Mouse (Mus musculus) neural tube, embryonic 14.5 days (tissue): ENCODE measurements around the gene Tmem198. TPM values are rescaled to one million over a fixed set of nuclear protein-coding genes. Genes with fewer than 3 reads are reported as not detected.

Source experiments
- ATAC-seq: fragments of 200-750 bp; cut with Nextera tagmentation; 2 replicates; pipeline ENCODE4 v1.8.0; 2017; ENCODE audit warnings: low read depth, mild to moderate bottlenecking, moderate TSS enrichment, moderate library complexity
- H3K27ac ChIP-seq: fragments of 300-500 bp; sonication (generic); 2 replicates; pipeline ENCODE4 v1.5.1; 2014; ENCODE audit warnings: low read depth, mild to moderate bottlenecking, control low read depth, low read length, moderate library complexity, mixed read lengths
- H3K27me3 ChIP-seq: fragments of 300-500 bp; sonication (generic); 2 replicates; pipeline ENCODE4 v1.6.1; 2014; ENCODE audit warnings: low read length; ENCODE audit not compliant: control insufficient read depth, insufficient read depth
- H3K36me3 ChIP-seq: fragments of 300-500 bp; sonication (generic); 2 replicates; pipeline ENCODE4 v1.6.1; 2014; ENCODE audit warnings: low read length, mixed read lengths; ENCODE audit not compliant: control insufficient read depth, insufficient read depth
- H3K4me1 ChIP-seq: fragments of 300-500 bp; sonication (generic); 2 replicates; pipeline ENCODE4 v1.6.1; 2014; ENCODE audit warnings: low read length; ENCODE audit not compliant: control insufficient read depth, insufficient read depth
- H3K4me2 ChIP-seq: fragments of 300-500 bp; sonication (generic); 2 replicates; pipeline ENCODE4 v1.6.1; 2014; ENCODE audit warnings: mild to moderate bottlenecking, low read depth, low read length, control low read depth
- H3K4me3 ChIP-seq: fragments of 300-500 bp; sonication (generic); 2 replicates; pipeline ENCODE4 v1.5.1; 2014; ENCODE audit warnings: low read depth, low read length, control low read depth, mixed read lengths
- H3K9ac ChIP-seq: fragments of 300-500 bp; sonication (generic); replicated peaks from 2 replicates; pipeline ENCODE4 v1.6.1; 2014; ENCODE audit warnings: low read depth, mild to moderate bottlenecking, control low read depth, low read length, mixed read lengths
- H3K9me3 ChIP-seq: fragments of 300-500 bp; sonication (generic); 2 replicates; pipeline ENCODE4 v1.6.1; 2016; ENCODE audit warnings: low read length; ENCODE audit not compliant: control insufficient read depth
- WGBS: fragments of 180-500 bp; shearing (Covaris S2); extraction: QIAGEN DNeasy Blood & Tissue Kit; methylation state at CpG from one replicate; pipeline ENCODE4 v1.1.7; 2014; 5-methylcytosine and 5-hydroxymethylcytosine counted together
- polyA plus RNA-seq: library from polyadenylated mRNA; unstranded; fragments of >200 nt; fragmentation: Nextera tagmentation; extraction: Ambion mirVana; gene quantifications from 2 replicates; pipeline ENCODE4 v1.2.1, GENCODE M21; 2014

The Tmem198 gene
- polyA plus RNA-seq, 1 experiment from 2014 or later = 38.3 TPM

DNA sequence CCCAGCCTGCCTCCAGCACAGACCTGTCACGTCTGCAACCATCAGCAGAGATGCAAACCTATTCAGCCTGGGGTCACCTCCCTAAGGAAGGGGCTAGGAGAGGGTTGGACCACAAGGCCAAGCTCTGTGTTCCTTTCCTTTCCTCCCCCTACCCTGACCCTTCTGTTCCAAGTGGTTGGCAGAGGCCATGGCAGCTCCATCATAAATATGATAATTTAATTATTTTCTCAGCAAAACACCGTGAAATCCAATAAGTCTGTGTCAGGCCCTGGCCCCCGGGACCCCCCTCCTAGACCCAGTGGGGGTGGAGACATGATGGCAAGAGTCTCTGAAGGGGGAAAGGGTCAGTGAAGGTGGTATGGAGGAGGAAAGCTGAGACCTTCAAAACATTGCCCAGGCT lies 35.1 kb upstream of the Tmem198 start:
- WGBS = 21% methylated on average over 3 of the region's 3 CpGs
- Histone ChIP-seq H3K9me3 (no peaks in the 10 kb centered on the region), H3K4me2 (peak overlapping the region; percentile 25; the same call in 1 of the 2 replicates), H3K9ac (no peak overlapping the region), H3K27me3 (no peaks in the 10 kb centered on the region), H3K27ac (peak overlapping the region; percentile 80), H3K36me3 (no peaks in the 10 kb centered on the region), H3K4me3 (no peak overlapping the region), H3K4me1 (peaks cover 70% of the 10 kb centered on the region)
- ATAC-seq = no peak

GRCm38 (mm10) chr1:75445141-75445701 lies 34.1 kb upstream of the Tmem198 start:
- WGBS = 7% methylated on average over 8 of the region's 9 CpGs

GRCm38 (mm10) chr1:75445751-75446611 lies 33.4 kb upstream of the Tmem198 start:
- H3K36me3 ChIP-seq = no peaks in the 10 kb centered on the region
- peak; percentile 3; the same call in 1 of the 2 replicates for ATAC-seq
- peaks cover 4% of the 10 kb centered on the region for H3K27me3 ChIP-seq

More at GRCm38 (mm10) chr1:75445141-75445701, 34.1 kb upstream of the Tmem198 start:
- no peak overlapping the region for H3K9ac ChIP-seq
- H3K4me3 ChIP-seq = no peak overlapping the region
- H3K4me1 ChIP-seq = peaks cover 78% of the 10 kb centered on the region
- no peaks in the 10 kb centered on the region for H3K9me3 ChIP-seq
- peak; percentile 6; the same call in 1 of the 2 replicates for ATAC-seq
- no peaks in the 10 kb centered on the region for H3K27me3 ChIP-seq
- H3K27ac ChIP-seq = peak overlapping the region; percentile 74
- H3K36me3 ChIP-seq = no peaks in the 10 kb centered on the region
- H3K4me2 ChIP-seq = peak overlapping the region; percentile 32; the same call in 1 of the 2 replicates

DNA sequence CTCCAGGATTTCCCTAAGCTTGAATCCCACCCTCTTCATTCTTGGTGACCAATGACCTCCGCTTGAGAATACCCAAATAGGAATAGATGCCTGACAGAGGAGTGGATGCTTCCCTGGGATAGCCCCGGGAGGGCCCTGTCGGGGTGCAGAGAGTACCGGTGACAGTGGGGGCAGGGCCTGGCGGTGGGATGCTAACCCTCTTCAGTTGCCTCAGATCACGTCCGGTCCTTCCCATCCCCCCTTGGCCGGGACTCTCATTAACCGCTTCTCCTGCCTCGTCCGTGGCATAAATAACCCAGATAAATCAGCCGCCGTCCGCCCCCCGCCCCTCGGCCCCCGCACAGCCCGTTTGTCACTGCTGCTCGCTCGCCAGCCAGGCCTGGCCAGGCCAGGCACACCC lies 32.7 kb upstream of the Tmem198 start:
- H3K27me3 ChIP-seq = peaks cover 4% of the 10 kb centered on the region
- peak overlapping the region; percentile 32; the same call in 1 of the 2 replicates for H3K4me2 ChIP-seq
- H3K9ac ChIP-seq = no peak overlapping the region
- no peak for ATAC-seq
- no peaks in the 10 kb centered on the region for H3K9me3 ChIP-seq
- peak overlapping the region; percentile 74 for H3K27ac ChIP-seq
- H3K36me3 ChIP-seq = no peaks in the 10 kb centered on the region
- 2% methylated on average over 20 of the region's 20 CpGs for WGBS
- peaks cover 88% of the 10 kb centered on the region for H3K4me1 ChIP-seq
- H3K4me3 ChIP-seq = no peak overlapping the region

More at GRCm38 (mm10) chr1:75445751-75446611, 33.4 kb upstream of the Tmem198 start:
- WGBS = under 1% methylated on average over 22 of the region's 22 CpGs
- H3K9ac ChIP-seq = no peak overlapping the region
- H3K4me3 ChIP-seq = no peak overlapping the region
- peak overlapping the region; percentile 74 for H3K27ac ChIP-seq
- peaks cover 85% of the 10 kb centered on the region for H3K4me1 ChIP-seq
- no peaks in the 10 kb centered on the region for H3K9me3 ChIP-seq
- H3K4me2 ChIP-seq = peak overlapping the region; percentile 32

DNA sequence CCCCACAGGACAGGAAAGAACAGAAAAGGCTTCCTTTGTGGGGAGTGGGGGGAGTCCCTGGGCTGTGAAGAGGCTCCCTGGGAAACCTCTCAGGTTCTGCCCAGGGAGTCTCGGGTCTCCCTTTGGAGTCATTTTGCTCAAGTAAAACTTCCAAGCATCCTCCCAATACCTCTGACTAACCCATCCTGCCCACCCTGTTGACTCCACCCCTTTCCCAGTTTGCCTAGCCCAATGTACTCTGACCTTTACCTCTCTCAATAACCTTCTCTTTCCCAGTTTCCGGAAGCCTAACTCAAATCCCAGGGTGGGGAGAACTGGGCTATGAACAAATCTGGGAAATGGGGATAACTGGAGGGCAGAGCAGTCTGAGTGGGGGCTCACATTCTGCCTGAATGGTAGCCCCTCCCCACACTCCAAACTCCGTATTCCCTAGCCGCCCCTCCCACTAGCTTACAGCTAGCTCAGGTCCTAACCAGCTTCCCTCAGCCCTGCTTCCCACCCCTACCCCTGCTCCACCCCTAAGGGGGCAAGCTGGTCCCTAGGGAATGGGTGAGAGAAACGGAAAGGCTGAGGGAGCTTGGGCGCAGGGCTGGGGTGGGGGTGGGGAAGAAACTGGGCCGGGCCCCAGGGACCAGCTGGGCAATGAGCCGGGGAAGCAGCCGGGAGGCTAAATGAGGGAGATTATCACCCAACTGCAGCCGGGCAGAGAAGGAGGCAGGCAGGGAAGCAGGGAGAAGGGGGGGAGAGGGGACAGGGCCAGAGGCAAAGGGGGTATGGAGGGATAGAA lies 31.9 kb upstream of the Tmem198 start:
- ATAC-seq = no peak
- Histone ChIP-seq H3K27me3 (peaks cover 4% of the 10 kb centered on the region), H3K4me1 (peaks cover 86% of the 10 kb centered on the region), H3K27ac (peak overlapping the region; percentile 74; the same call in 1 of the 2 replicates), H3K9me3 (no peaks in the 10 kb centered on the region), H3K4me3 (no peak overlapping the region), H3K9ac (peak overlapping the region; percentile 37; the same call in 1 of the 2 replicates), H3K36me3 (no peaks in the 10 kb centered on the region), H3K4me2 (peak overlapping the region; percentile 32; the same call in 1 of the 2 replicates)
- 4% methylated on average over 10 of the region's 10 CpGs for WGBS

DNA sequence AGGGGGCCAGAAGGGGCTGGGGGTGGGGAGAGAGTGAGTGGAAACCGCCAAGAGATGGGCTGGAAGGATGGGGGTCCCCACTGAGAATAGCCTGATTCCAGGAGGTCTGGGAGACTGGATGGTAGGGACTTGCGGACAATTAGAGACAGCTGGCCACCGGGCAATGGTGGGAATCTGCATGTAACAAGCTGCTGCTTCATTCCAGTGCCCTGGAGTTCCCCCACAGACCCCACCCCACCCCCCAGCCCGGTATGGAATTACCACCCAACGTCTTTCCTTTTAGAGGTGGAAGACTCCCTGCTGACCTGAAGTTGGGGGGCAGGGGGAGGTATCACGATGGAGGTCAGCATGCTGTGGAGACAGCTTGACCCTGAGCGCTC lies 31.3 kb upstream of the Tmem198 start:
- H3K27ac ChIP-seq = peak overlapping the region; percentile 67; the same call in 1 of the 2 replicates
- no peaks in the 10 kb centered on the region for H3K36me3 ChIP-seq
- peaks cover 80% of the 10 kb centered on the region for H3K4me1 ChIP-seq
- peaks cover 4% of the 10 kb centered on the region for H3K27me3 ChIP-seq
- no peak for ATAC-seq
- WGBS = 2% methylated on average over 7 of the region's 7 CpGs
- H3K9ac ChIP-seq = peak overlapping the region; percentile 28; the same call in 1 of the 2 replicates
- no peaks in the 10 kb centered on the region for H3K9me3 ChIP-seq
- no peak overlapping the region for H3K4me3 ChIP-seq
- peak overlapping the region; percentile 12; the same call in 1 of the 2 replicates for H3K4me2 ChIP-seq

DNA sequence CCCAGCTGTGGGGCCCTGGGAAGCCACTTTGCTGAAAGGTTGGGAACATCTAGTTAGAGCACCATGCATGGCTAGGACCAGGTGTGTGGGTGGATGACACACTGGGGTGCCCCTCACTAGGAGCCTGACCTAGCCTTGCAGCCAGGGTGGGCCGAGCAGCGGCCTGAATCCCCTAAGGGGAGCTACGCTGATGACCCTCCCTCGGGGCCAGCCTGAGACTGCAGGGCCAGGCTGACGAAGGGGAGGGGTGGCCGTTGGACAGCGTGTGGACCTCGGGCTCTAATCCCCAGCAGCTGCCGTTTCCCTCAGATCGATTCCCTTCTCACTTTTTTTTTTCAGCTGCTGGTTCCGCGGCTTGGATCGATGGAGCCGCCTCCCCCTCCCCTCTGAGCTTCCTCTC lies 30.4 kb upstream of the Tmem198 start:
- peaks cover 71% of the 10 kb centered on the region for H3K4me1 ChIP-seq
- no peaks in the 10 kb centered on the region for H3K36me3 ChIP-seq
- H3K9me3 ChIP-seq = no peaks in the 10 kb centered on the region
- H3K27ac ChIP-seq = peak overlapping the region; percentile 57; the same call in 1 of the 2 replicates
- H3K9ac ChIP-seq = peak overlapping the region; percentile 21; the same call in 1 of the 2 replicates
- ATAC-seq = no peak
- peaks cover 4% of the 10 kb centered on the region for H3K27me3 ChIP-seq
- H3K4me3 ChIP-seq = peak overlapping the region; percentile 9
- 0% methylated on average over 11 of the region's 14 CpGs for WGBS
- peak overlapping the region; percentile 60; the same call in 1 of the 2 replicates for H3K4me2 ChIP-seq

GRCm38 (mm10) chr1:75449377-75450135 lies 29.8 kb upstream of the Tmem198 start:
- Histone ChIP-seq H3K9ac (no peak overlapping the region; the same call in 1 of the 2 replicates), H3K36me3 (no peaks in the 10 kb centered on the region), H3K4me3 (peak overlapping the region; percentile 31; the same call in 1 of the 2 replicates), H3K27ac (peak overlapping the region; percentile 57; the same call in 1 of the 2 replicates), H3K4me1 (peaks cover 65% of the 10 kb centered on the region), H3K4me2 (peak overlapping the region; percentile 60), H3K9me3 (no peaks in the 10 kb centered on the region), H3K27me3 (peaks cover 4% of the 10 kb centered on the region)
- no peak for ATAC-seq
- 3% methylated on average over 8 of the region's 8 CpGs for WGBS
